Mouse (Mus musculus) brain, embryonic 14.5 days (tissue): ENCODE results near the gene Mettl21c. TPM values are rescaled to one million over a fixed set of nuclear protein-coding genes. Genes with fewer than 3 reads are reported as not detected.
A peak's percentile ranks its signal among the peaks of the same experiment; 100 is the strongest.
"Not testable (repeated sequence)": the region's sequence is repeated elsewhere in the genome, so short reads cannot be mapped to it uniquely, and the experiment has no call there.

ENCODE experiments used
- DNase-seq: peaks from one replicate; pipeline ENCODE4 v3.0.0-alpha.2; 2011; ENCODE audit warnings: low read depth
- CTCF ChIP-seq: fragments of 200-500 bp; IDR thresholded peaks from 2 replicates; pipeline ENCODE4 v1.5.1; 2012; ENCODE audit warnings: inconsistent platforms, mild to moderate bottlenecking, moderate library complexity, borderline replicate concordance; ENCODE audit not compliant: insufficient read depth, insufficient read length; ENCODE audit errors: extremely low read depth
- POLR2A ChIP-seq: fragments of 200-500 bp; IDR thresholded peaks from 2 replicates; pipeline ENCODE4 v1.6.1; 2012; ENCODE audit warnings: mild to moderate bottlenecking, inconsistent platforms, borderline replicate concordance; ENCODE audit not compliant: poor library complexity, insufficient read depth, insufficient read length, severe bottlenecking; ENCODE audit errors: extremely low read depth
- polyA plus RNA-seq: library from polyadenylated mRNA; depleted of rRNA; stranded (reverse); fragments of >200 nt; gene quantifications from 2 replicates; pipeline ENCODE4 v1.2.3, GENCODE M21; 2012; rRNA removed

Gene Mettl21c
- 1.5 and 1.7 TPM in 2 replicates for polyA plus RNA-seq

DNA sequence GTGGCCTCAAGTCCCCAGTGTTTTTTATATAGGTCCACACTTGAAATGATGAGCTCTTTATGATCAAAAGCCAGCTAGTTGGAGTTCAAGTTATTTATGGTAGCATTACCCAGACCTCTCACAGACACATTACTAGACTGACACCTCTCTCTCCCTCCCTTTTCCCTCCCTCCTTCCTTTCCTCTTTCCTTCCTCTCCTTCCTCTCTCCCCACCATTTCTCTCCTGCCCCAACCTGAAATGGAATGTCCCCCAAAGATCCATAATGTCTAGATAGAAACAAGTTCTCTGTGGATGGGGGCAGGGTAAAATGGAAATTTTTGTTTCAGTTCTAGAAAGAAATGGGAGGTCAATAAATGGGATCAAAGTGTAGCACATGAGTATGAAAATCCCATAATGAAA, at the start of gene Mettl21c:
TSS of gene Mettl21c (minus strand) at position 101 of the 400 bp plus-strand sequence.
- TF ChIP-seq POLR2A (no peak), CTCF (no peak)
- DNase-seq, result no peak

DNA sequence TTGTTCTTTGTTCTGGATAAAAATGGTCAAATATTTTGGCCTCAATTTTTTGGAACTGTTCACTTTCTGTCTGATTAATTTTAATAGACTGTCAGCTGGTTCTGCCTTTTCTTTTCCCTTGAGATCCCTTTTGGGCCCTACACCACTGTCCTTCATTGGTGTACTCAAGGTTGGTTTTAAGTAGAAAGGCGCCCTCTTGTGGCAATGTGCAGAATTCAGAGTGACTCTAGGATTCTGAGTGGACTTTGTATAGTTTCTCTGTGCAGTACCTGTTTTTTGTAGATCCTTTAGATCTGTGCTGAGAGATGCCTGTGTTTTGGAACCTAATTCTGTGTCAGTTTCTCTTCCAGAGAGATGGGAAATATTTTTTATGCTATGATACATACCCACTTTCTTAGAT, 44.8 kb upstream of the Mettl21c start:
- peak; percentile 56 for DNase-seq
- TF ChIP-seq POLR2A (no peak), CTCF (peak; percentile 36; the same call in 1 of the 2 replicates)

DNA sequence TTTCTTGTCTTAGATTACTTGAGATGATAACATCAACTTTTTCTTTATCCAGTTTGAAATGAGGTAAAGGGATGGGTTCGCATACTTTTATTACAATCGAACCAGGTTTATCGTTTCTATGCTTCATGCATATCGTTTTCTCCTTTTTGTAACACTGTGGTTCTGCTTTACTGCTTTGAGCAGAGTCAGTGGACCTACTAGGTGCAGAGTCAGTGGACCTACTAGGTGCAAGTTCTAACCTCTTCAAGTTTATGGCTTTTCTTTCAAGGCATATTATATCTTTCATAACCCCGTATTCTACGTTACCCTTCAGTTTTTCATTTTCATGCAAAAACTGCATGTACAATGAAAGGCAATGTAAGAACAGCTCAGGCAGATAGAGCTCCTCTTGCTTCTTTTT, 43.6 kb upstream of the Mettl21c start:
- no peak for DNase-seq
- TF ChIP-seq CTCF (no peak), POLR2A (no peak)

DNA sequence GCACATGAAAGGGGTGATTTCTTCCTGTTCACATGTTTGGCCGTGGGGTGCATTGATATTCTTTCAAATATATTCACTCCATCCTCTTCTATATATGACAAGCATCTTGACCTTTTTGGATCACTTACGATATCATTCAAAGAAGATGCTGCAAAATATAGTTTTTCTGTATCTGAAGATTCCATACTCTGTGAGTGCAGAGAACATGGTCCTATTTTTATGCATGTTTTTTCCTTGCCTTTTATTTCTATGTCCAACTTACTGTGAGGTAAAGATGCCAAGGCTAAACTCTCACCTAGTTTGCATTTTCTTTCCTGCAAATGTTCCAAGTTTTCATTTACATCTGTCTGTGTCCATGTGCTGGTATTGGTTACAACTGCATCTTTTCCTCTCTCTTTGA, 42.0 kb upstream of the Mettl21c start, which contains the start of gene Gm8251:
TSS of gene Gm8251 (minus strand) at position 101 of the 400 bp plus-strand sequence.
- TF ChIP-seq POLR2A (no peak), CTCF (no peak)
- no peak for DNase-seq

DNA sequence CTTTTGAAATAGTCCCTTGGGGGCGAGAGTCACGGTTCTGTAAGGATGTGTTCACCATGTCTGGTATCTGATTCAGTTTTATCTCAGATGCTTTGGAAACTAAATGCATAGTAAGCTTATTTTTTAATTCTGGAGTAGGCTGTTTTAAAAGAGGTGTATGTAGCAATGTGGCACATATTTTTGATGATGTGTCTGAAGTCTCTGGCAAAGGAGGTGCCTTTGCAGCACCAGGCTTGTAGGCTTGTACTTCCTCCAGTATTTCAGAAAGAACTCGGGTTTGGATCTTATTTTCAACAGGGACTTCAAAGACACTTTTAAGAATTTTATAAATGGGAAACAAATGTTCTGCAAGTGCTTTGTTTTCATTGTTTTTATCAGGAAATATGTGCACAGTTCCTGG, 38.0 kb upstream of the Mettl21c start:
- DNase-seq, result no peak
- no peak for TF ChIP-seq CTCF
- TF ChIP-seq POLR2A, result no peak

DNA sequence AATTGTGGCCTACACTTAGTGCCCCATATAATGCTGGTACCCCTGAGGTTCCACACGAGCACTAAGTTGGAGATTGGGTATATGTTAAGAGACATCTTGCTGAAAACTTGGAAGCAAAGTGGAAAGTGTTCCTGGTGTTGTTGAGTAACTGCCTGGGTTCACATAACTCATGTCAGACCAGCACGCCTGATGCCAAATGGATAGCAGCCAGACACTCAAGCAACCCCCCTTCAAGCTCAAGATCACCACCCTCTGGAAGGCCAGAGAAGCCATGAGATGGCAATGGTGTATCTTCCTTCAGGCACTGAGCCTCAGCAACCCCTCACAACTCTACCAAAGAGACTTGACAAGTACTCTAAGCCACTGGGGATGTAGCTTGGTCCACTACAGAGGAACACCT, 26.7 kb upstream of the Mettl21c start:
- no peak for DNase-seq
- TF ChIP-seq CTCF (no peak), POLR2A (no peak)

DNA sequence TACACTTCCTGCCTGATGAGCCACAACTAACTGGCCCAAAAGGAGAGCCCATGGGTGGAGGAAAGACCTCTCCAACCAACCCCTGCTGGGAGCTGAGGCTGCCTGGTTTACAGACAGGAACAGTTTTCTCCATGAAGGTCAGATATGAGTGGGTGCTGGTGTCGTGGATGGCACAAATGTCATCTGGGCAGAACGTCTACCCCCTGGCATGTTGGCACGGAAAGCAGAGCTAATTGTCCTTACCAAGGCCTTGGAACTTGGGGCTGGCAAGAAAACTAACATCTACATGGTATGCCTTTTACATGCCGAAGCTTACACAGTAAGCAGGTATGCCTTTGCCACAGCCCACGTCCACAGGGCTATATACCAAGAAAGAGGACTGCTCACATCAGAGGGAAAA, 25.9 kb upstream of the Mettl21c start:
- DNase-seq, result not testable (repeated sequence)

DNA sequence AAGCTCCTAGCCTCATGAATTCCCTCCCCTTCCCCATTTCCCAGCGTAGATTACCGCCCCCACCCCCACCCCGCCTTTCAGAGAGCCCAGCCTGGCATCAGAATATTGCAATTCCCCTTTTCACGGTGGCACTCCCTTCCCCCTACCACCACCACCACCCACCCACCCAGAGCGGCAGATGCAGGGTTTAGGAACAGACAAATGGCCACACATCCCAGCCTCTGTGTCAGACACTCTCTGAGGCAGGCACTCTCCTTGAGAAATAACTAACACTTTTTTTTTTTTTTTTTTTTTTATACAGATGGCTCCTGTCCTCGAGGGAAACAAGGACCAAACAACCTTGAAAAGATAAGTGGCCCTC, 22.7 kb upstream of the Mettl21c start:
- TF ChIP-seq CTCF (no peak), POLR2A (no peak)
- DNase-seq, result no peak

DNA sequence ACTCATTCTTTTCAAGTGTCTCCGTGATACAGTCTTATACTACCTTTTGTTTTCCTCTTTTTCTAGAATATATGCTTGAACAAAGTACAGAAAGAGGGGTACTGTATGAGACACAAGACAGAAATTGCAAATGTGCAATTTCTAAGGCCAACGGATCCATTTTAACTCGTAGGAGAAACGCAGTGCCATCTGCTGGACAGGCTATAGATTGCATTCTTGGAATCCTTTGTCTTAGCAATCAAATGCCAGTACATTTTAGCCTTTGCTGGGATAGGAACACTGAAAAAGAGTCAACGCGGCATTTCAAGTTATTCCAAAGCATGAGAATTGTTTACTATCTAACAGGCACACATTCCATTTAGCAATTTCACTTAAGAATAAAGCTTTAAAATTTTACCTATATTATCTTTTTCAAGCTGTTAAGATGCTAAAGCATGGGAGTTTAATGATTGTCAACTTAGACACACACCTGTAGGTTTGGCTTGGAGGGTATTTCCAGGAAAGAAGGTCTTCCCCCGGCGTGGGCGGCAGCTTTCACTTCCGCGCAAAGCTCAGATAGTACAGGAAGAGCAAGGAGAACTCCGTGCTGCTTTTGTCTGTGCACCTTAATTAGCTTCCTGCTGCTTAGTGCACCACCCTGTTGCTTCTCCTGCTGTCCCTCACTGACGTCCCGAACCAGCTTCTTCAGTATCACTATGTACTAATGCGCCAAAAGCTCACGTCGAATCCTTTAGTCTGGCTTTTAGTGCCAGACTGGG, 22.1 kb upstream of the Mettl21c start:
- TF ChIP-seq CTCF, result peak; percentile 77; the same call in 1 of the 2 replicates
- TF ChIP-seq POLR2A, result no peak
- peak; percentile 90 for DNase-seq

DNA sequence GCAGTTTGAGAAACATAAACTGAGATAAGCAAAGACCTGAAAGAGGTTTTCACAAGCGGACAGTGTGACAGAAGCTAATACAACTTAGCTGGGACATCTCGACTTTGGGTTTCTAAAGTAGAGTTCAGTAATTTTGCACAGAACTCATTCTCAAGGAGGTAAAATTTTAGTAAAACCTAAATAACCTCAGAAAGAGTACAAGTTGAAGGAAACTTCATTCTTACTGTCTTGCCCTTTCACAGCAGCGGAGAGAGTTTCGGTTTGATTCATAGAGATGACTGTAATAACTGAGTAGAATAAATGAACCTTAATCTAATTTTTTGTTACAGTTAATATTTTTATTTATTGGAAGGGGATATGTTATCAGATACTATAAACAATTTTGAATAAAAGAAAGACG, 13.1 kb upstream of the Mettl21c start:
- TF ChIP-seq CTCF, result no peak
- no peak for TF ChIP-seq POLR2A

DNA sequence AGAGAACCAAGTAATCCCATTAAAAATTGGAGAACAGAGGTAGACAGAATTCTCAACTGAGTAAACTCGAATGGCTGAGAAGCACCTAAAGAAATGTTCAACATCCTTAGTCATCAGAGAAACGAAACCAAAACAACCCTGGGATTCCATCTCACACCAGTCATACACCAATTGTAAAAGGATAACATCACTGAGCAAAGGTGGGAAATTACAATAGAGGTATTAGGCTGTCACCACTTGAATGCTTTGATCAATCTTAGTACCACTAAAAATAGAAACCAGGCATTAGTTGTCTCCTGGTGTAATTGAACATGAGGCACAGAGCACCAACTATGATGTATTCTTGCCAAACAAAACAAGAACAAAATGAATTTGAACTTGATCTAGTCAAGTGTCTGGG, 12.4 kb upstream of the Mettl21c start:
- DNase-seq, result no peak
- no peak for TF ChIP-seq CTCF
- no peak for TF ChIP-seq POLR2A

More for the DNA sequence above, 13.1 kb upstream of the Mettl21c start:
- DNase-seq, result no peak

DNA sequence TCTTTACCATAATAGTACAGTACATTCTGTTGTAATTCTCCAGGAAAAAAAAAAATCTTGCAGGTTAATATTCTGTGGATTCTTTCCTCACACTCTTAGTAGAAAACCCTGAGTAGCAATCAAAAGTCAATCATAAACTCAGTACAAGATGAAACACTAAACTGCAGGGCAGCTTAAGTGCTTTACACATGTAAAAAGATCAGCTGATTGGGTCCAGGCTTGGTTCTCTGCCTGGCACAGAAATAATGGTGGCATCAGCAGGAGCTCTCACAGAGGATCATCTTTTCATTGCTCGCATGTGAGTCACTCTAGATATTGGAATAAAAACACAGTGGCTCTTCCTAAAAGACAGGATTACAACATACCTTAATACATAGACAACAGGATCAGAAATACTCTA, 7.8 kb upstream of the Mettl21c start:
- no peak for DNase-seq
- no peak for TF ChIP-seq POLR2A
- no peak for TF ChIP-seq CTCF

DNA sequence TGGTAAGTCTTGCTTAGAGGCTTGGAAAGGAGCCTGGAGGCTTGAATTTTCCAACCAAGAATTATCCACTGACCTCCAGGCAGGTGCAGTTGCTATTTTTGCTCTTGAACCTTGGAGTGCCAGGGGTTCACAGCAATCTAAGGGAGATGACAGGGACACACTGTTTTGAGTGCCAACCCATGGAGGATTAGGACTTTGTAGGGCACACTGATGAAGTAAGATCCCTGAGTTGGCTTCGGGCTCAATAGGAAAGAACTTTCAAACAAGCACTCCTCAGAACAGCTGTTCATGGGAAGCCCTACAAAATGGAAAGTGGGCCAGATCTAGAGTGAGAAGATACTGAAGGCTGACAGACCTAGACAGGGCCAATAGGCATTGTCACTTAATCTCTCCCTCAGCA, 2.8 kb upstream of the Mettl21c start:
- TF ChIP-seq POLR2A, result no peak
- TF ChIP-seq CTCF, result no peak
- no peak for DNase-seq

DNA sequence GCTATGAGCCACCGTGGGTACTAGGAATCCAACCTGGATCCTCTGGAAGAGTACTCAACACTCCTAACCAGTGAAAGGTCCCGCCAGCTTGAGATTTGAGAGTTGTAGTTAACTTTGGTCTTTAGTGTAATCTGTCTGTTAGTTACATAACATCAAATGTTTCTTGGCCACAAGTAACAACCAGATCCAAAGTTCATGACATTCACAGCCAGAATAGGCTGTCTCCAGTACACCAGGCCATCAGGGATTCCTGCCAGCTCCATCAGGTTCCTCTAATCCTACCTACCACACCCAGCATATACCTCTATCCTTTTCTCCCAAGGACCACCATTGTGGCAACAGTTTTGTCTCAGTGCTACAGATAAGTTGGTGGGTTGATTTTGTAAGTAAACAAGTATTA, 4.3 kb downstream of the Mettl21c start:
- DNase-seq, result no peak
- TF ChIP-seq CTCF (no peak), POLR2A (no peak)
